ENCODE assay signal across 9 mouse cellular contexts in genomic region chr7:123097891-123098750, GRCm38 (mm10). TPM values are rescaled to one million over a fixed set of nuclear protein-coding genes. Genes with fewer than 3 reads are reported as not detected.
A peak's percentile ranks its signal among the peaks of the same experiment; 100 is the strongest.
DNase-seq lines count a peak whose midpoint lies in the region; ATAC-seq and TF ChIP-seq lines count a peak whose summit lies in the region.
"Had no signal": no experiment of that assay in that cellular context is flagged by ENCODE, and none has a peak within 500 bp of the region (broad histone marks: within the 10 kb centered on the region; RNA-seq: fewer than 3 reads in every experiment).

No protein-coding gene starts in this region.

- TF ChIP-seq EP300 in liver, postnatal 0 days (IDR thresholded peaks at IDR 0.05; ENCODE audit: low read depth) = peak; percentile 57; the same call in 1 of the 2 replicates

- intact Hi-C loops in heart, postnatal 25 days (cut with DNase I) = no loop called here

- no peaks in the 10 kb centered on the region; the same call in 1 of the 2 replicates for H3K9me3 ChIP-seq in forebrain, embryonic 16.5 days (ENCODE audit: control insufficient read depth, low read length)
- H3K9me3 ChIP-seq in liver, postnatal 0 days (ENCODE audit: low read length) = no peaks in the 10 kb centered on the region; the same call in 1 of the 2 replicates

- DNase-seq in spleen, adult 2 months (ENCODE audit: low read depth in 1 of 2, low spot score in 2 of 2) = no peak
- DNase-seq in spleen, postnatal 4 days (ENCODE audit: low spot score in 2 of 2) = no peak
- peak; percentile 83 for DNase-seq in heart, postnatal 25 days (ENCODE audit: low spot score)
- peak; percentile 30 to 75 for DNase-seq in layer of hippocampus, adult 2 months (ENCODE audit: low spot score in 2 of 2)
- peak; percentile 63 for DNase-seq in liver, postnatal 0 days
- DNase-seq in ovary, postnatal 14 days (ENCODE audit: low spot score) = peak; percentile 71
- no peak for DNase-seq in thymus, postnatal 4 days

- no peaks in the 10 kb centered on the region for H3K27me3 ChIP-seq in spleen, adult 2 months (ENCODE audit: control insufficient read depth, insufficient read depth, low read length)
- H3K27me3 ChIP-seq in forebrain, embryonic 16.5 days (replicated peaks; ENCODE audit: control insufficient read depth, insufficient read depth, low read length) = no peaks in the 10 kb centered on the region
- H3K27me3 ChIP-seq in liver, postnatal 0 days (ENCODE audit: insufficient read depth, low read length) = no peaks in the 10 kb centered on the region

- ATAC-seq in forebrain, embryonic 16.5 days = peak; percentile 89
- peak; percentile 93 for ATAC-seq in liver, postnatal 0 days

- H3K4me1 ChIP-seq in spleen, adult 2 months (ENCODE audit: control insufficient read depth, insufficient read depth, insufficient read length) = no peaks in the 10 kb centered on the region
- peaks cover 12% of the 10 kb centered on the region for H3K4me1 ChIP-seq in forebrain, embryonic 16.5 days (replicated peaks; ENCODE audit: control insufficient read depth, insufficient read depth, low read length)
- H3K4me1 ChIP-seq in liver, postnatal 0 days (ENCODE audit: insufficient read depth) = no peaks in the 10 kb centered on the region; the same call in 1 of the 2 replicates
- H3K4me1 ChIP-seq: megakaryocyte, embryonic 14.5 days had no signal

- H3K36me3 ChIP-seq in spleen, adult 2 months (ENCODE audit: control insufficient read depth, insufficient read depth, low read length) = no peaks in the 10 kb centered on the region
- no peaks in the 10 kb centered on the region for H3K36me3 ChIP-seq in forebrain, embryonic 16.5 days (ENCODE audit: control insufficient read depth, insufficient read depth)
- H3K36me3 ChIP-seq in liver, postnatal 0 days (replicated peaks; ENCODE audit: insufficient read depth, low read length) = no peaks in the 10 kb centered on the region

- 72% methylated on average over 16 of the region's 16 CpGs for WGBS in spleen, adult 2 months
- 7% methylated on average over 16 of the region's 16 CpGs for WGBS in forebrain, embryonic 16.5 days
- 41% methylated on average over 16 of the region's 16 CpGs for WGBS in liver, postnatal 0 days (ENCODE audit: insufficient replicate concordance)

- peak overlapping the region; percentile 26; the same call in 1 of the 2 replicates for H3K9ac ChIP-seq in forebrain, embryonic 16.5 days (replicated peaks; ENCODE audit: low read depth, low read length)
- no peak overlapping the region for H3K9ac ChIP-seq in liver, postnatal 0 days (replicated peaks)

- TF ChIP-seq CTCF in spleen, adult 2 months (IDR thresholded peaks at IDR 0.05; ENCODE audit: extremely low read depth, insufficient read depth, insufficient read length, insufficient replicate concordance) = no peak
- no peak for TF ChIP-seq CTCF in layer of hippocampus, adult 2 months (conservative IDR thresholded peaks at IDR 0.05)
- no peak for TF ChIP-seq CTCF in liver, postnatal 0 days (IDR thresholded peaks at IDR 0.05; ENCODE audit: low read depth)

- no peak for TF ChIP-seq POLR2A in spleen, adult 2 months (IDR thresholded peaks at IDR 0.05; ENCODE audit: low read depth, low read length)

- no peak overlapping the region for H3K4me3 ChIP-seq in spleen, adult 2 months (ENCODE audit: extremely low read depth, insufficient read depth, insufficient read length)
- H3K4me3 ChIP-seq in forebrain, embryonic 16.5 days (replicated peaks; ENCODE audit: low read length) = no peak overlapping the region
- H3K4me3 ChIP-seq in layer of hippocampus, adult 2 months = peak overlapping the region; percentile 3; the same call in 1 of the 2 replicates
- H3K4me3 ChIP-seq in liver, postnatal 0 days (ENCODE audit: low read depth, low read length) = no peak overlapping the region
- H3K4me3 ChIP-seq: megakaryocyte, embryonic 14.5 days had no signal

- peak overlapping the region; percentile 4; the same call in 1 of the 2 replicates for H3K4me2 ChIP-seq in forebrain, embryonic 16.5 days (ENCODE audit: low read length)
- H3K4me2 ChIP-seq in liver, postnatal 0 days (ENCODE audit: low read depth, low read length) = peak overlapping the region; percentile 1; the same call in 1 of the 2 replicates

- peak overlapping the region; percentile 47; the same call in 1 of the 2 replicates for H3K27ac ChIP-seq in spleen, adult 2 months (ENCODE audit: insufficient read depth, low read length)
- H3K27ac ChIP-seq in forebrain, embryonic 16.5 days (ENCODE audit: low read length) = peak overlapping the region; percentile 81
- H3K27ac ChIP-seq in layer of hippocampus, adult 2 months = peak overlapping the region; percentile 91
- peak overlapping the region; percentile 82 for H3K27ac ChIP-seq in liver, postnatal 0 days (ENCODE audit: low read depth)

RNA-seq across cellular contexts. Expression of gene Tnrc6a, which starts 25.6 kb away (rescaled TPM):
- 33.2 and 43.7 TPM in 2 replicates for polyA plus RNA-seq in spleen, adult 2 months (2012; rRNA removed)
- polyA plus RNA-seq in forebrain, embryonic 16.5 days (2015; fragmentation: Nextera tagmentation; extraction: Ambion mirVana) = 35.8 and 37.3 TPM in 2 replicates
- total RNA-seq in heart, postnatal 25 days (2021) = 10 to 100 TPM; 33.1 to 33.3 TPM
- 10 to 100 TPM; 49.5 to 53.9 TPM for total RNA-seq in layer of hippocampus, adult 2 months (2021)
- polyA plus RNA-seq in liver, postnatal 0 days (2015; fragmentation: Nextera tagmentation; extraction: Ambion mirVana) = 26.8 and 28.9 TPM in 2 replicates

Comparison
In these comparisons a context has a peak if more than half of its experiments do, and no peak if none do; other contexts are left out.
1. DNase-seq: peak in heart, postnatal 25 days (single experiment), layer of hippocampus, adult 2 months (2 of 2), liver, postnatal 0 days (single experiment) and ovary, postnatal 14 days (single experiment); none in spleen, adult 2 months (0 of 2), spleen, postnatal 4 days (0 of 2) and thymus, postnatal 4 days (single experiment).
2. Peak in every context shown above with its lines, with median percentiles within 50 percentile points of each other: H3K27ac ChIP-seq.